Mouse (Mus musculus) thymus, postnatal 25 days (tissue): ENCODE results near the gene Slc25a45.

Experiments used
- DNase-seq: peaks from one replicate; pipeline ENCODE4 v3.0.0; 2022

Slc25a45 gene

GRCm38 (mm10) chr19:5893282-5894001, 15.8 kb downstream of the Slc25a45 start:
- no peak for DNase-seq

- peak; percentile 97 for DNase-seq
Measured at GRCm38 (mm10) chr19:5894002-5894678, 16.5 kb downstream of the Slc25a45 start, which contains the start of gene Tigd3. Gene Tigd3, minus strand, starts transcription at chr19:5894149.

- DNase-seq: no peak
Measured at GRCm38 (mm10) chr19:5907275-5907674, 29.7 kb downstream of the Slc25a45 start.

GRCm38 (mm10) chr19:5910221-5910620, 32.6 kb downstream of the Slc25a45 start:
- DNase-seq: no peak

- no peak for DNase-seq
Measured at GRCm38 (mm10) chr19:5911430-5912102, 34.0 kb downstream of the Slc25a45 start.

GRCm38 (mm10) chr19:5912103-5913006, 34.7 kb downstream of the Slc25a45 start:
- DNase-seq: peak; percentile 99

- DNase-seq: no peak
Measured at GRCm38 (mm10) chr19:5913007-5913719, 35.6 kb downstream of the Slc25a45 start, which contains the start of gene Dpf2. Gene Dpf2, minus strand, starts transcription at chr19:5913010.

GRCm38 (mm10) chr19:5921715-5922114, 44.1 kb downstream of the Slc25a45 start:
- DNase-seq: no peak

- no peak for DNase-seq
Measured at GRCm38 (mm10) chr19:5922119-5922942, 44.7 kb downstream of the Slc25a45 start.

- DNase-seq: no peak
Measured at GRCm38 (mm10) chr19:5922963-5923362, 45.4 kb downstream of the Slc25a45 start.

GRCm38 (mm10) chr19:5923990-5924712, 46.5 kb downstream of the Slc25a45 start:
- DNase-seq: peak; percentile 91

- DNase-seq: peak; percentile 93
Measured at GRCm38 (mm10) chr19:5924713-5925093, 47.1 kb downstream of the Slc25a45 start, which contains the start of gene Cdc42ep2. Gene Cdc42ep2, minus strand, starts transcription at chr19:5924816.

GRCm38 (mm10) chr19:5925311-5925855, 47.8 kb downstream of the Slc25a45 start:
- DNase-seq: no peak

GRCm38 (mm10) chr19:5927026-5927425, 49.4 kb downstream of the Slc25a45 start:
- no peak for DNase-seq

GRCm38 (mm10) chr19:5927532-5927931, 49.9 kb downstream of the Slc25a45 start:
- no peak for DNase-seq

- DNase-seq: no peak
Measured at GRCm38 (mm10) chr19:5928104-5928503, 50.5 kb downstream of the Slc25a45 start.

GRCm38 (mm10) chr19:5928546-5928945, 50.9 kb downstream of the Slc25a45 start:
- no peak for DNase-seq

- DNase-seq: no peak
Measured at GRCm38 (mm10) chr19:5929634-5930596, 52.3 kb downstream of the Slc25a45 start.

GRCm38 (mm10) chr19:5935266-5935665, 57.7 kb downstream of the Slc25a45 start:
- no peak for DNase-seq
